Mouse (Mus musculus) urinary bladder, postnatal 4 days (tissue): ENCODE data around the gene Syce2.

Experiments used
- DNase-seq, 2 experiments: peaks; one replicate each; pipeline ENCODE4 v3.0.0; 2021 to 2022; ENCODE audit warnings: low spot score in 2 of 2

Gene Syce2

GRCm38 (mm10) chr8:84928456-84929306, 56.8 kb downstream of the Syce2 start:
- DNase-seq = no peak

DNA sequence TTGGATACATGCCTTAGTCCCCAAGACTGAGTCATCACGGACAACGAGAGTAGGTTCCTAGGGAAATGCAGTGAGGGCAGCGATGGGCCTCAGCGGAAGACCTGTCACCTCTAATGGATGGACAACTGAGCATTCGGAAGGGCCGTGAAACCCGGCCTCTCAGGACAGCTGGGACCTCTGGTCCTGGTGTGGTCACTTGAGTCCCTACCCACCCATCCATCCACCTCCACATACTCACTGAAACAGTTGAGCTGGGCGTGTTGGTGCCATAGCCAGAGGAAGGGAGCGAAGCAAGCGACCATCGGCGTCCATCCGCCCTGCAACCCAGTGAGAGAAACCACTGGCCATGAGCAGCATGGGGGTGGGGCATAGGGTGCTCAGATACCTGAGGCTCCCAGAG, 58.7 kb downstream of the Syce2 start:
- no peak for DNase-seq

DNA sequence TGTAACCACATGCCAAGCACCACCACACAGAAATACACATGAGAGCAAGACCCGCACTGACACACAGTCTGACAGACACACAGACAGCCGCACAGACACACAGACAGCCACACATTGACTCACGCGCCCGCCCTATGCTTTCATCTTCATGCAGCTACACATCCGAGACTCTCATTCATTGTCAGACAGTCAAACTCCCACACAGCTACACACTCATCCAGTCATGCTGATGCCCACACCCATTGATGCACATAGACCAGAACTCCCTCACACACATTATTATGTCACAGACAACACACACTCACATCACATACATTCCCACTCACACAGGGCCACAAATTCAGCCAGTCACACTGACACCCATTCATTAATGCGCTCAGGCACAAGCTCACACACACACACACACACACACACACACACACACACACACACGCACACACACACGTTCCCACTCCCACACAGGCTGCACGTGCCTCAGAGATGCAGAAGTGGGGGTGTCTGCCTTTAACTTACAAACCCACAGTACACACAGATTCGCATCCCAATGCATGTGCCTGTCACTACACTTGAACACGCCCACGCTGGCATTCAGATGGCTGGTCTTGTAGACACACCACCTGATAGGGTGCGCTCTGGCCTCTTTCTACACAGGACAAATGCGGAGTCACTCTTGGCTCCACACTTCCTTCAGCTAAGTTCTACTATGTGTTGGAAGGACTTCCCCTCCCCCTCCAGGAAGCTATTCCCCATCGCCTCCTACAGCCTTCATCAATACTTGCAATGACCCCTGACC, 62.1 kb downstream of the Syce2 start:
- no peak for DNase-seq

GRCm38 (mm10) chr8:84934860-84935259, 62.9 kb downstream of the Syce2 start:
- no peak for DNase-seq

GRCm38 (mm10) chr8:84935489-84935888, 63.6 kb downstream of the Syce2 start:
- no peak for DNase-seq

DNA sequence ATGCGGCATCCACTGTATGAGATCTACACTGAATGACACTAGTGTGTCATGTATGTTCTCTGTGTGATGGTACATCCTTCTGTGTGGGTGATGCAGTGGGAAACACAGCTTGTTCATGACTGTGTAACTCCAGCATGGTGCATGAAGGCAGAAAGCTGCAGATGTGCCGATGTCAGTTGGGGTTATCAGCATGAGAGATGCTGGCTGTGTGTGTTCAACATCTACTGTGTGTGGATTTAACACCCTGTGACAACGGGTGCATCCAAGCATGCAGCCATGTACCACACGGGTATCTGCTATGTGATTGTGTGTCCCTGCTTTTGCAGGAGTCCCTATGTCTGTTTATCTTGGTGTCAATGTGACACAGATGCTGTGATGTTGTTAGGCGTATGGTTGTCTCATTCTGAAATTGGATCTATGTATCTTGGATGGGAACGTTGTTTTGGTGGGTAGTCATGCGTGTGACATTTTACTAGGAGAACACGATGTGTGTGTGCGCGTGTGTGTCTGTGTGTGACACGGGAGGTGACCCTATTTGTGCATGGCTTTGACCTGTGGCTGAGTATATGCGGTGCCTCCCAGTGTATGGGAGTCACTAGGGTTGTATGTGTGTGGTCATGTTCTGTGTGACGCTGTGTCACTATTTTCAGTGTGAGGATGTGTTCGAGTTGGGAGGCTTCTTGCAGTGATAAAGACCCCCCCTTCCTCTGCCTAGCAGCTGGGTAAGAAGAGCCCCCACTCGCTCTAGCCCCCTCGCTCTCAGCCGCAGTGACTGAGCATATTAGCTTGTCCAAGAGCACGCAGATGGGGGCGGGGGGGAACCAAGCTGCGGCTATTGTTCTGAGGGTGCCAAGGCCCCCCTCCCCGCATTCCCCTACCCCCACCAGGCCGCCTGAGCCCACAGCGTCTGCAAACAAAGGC, 64.4 kb downstream of the Syce2 start:
- DNase-seq = no peak

DNA sequence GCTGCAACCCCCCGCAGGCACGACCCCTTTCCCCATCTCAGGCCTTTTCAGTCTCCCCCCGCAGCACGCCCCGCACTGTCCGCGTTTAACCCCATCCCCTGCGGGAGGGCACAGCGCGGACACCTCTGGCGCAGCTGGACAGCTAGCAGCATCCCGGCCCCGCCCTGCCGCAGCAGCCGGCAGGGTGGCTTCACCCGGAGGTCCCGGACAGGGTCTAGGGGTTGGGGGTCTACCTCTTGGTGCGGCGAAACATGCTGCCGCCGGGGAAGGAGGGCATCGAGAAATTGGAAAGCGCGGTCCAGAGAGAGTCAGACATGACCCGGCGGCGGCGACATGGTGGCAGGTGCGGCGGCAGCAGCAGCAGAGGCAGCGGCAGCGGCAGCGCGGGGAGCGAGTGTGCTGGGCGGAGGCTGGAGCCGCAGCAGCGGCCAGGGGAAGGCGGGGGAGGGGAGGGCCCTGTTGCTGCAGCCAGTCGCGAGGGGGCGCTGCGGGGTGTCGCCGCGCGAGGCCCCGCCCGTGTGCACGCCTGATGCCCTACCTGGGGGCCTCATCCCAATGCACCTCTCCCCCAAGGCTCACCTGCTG, 65.1 kb downstream of the Syce2 start, which contains the start of gene Mast1:
TSS of gene Mast1 (minus strand) at position 398 of the 585 bp plus-strand sequence.
- no peak for DNase-seq
